Mouse (Mus musculus): ENCODE measurements at regions not wholly inside any gene's neighbourhood (a gene's known extent, or its start where the extent isn't known, plus 50 kb on each side); places are given as distances from the start of the nearest gene placed in this dataset.
A peak's percentile ranks its signal among the peaks of the same experiment; 100 is the strongest.

DNA sequence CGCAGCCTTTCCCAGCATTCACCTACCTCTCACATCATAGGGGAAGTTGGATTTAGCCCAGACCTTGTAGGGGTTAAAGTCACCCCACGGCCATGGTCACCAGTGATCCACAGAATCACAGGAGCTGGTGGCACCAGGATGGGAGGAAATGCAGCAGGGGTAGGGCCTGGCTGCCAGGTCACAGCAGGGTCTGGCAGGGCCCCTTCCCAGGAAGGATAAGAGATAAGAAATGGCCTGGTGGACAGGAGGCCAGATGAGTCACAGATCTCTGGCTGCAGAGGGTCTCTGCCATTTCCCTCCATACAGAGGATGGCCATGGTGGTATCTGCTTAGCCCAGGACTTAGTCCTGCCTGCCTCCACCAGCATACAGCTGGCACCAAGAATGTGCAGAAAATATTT lies 103.0 kb downstream of the Cstad start:
- no peaks in the 10 kb centered on the region for H3K27me3 ChIP-seq (replicated peaks; ENCODE audit: control insufficient read depth, insufficient read depth, low read length)
- 67% methylated on average over 2 of the region's 2 CpGs for WGBS
- H3K27ac ChIP-seq (ENCODE audit: low read depth, low read length), result no peak overlapping the region
- TF ChIP-seq CTCF (IDR thresholded peaks at IDR 0.05; ENCODE audit: low read depth), result no peak
- no peaks in the 10 kb centered on the region for H3K36me3 ChIP-seq (ENCODE audit: control insufficient read depth, insufficient read depth)
- no peaks in the 10 kb centered on the region for H3K9me3 ChIP-seq (ENCODE audit: control insufficient read depth)
- ATAC-seq, result no peak
- H3K4me1 ChIP-seq (replicated peaks; ENCODE audit: control insufficient read depth, insufficient read depth, low read length), result peaks cover 11% of the 10 kb centered on the region; the same call in 1 of the 2 replicates
- no peak overlapping the region for H3K4me2 ChIP-seq (replicated peaks; ENCODE audit: low read depth)
- no peak overlapping the region for H3K4me3 ChIP-seq (ENCODE audit: low read depth, low read length)
- H3K9ac ChIP-seq (ENCODE audit: low read depth, low read length), result no peak overlapping the region

GRCm38 (mm10) chr2:30695771-30696456 lies 101.1 kb downstream of the Cstad start:
- H3K27ac ChIP-seq (ENCODE audit: low read depth, low read length), result no peak overlapping the region
- TF ChIP-seq CTCF (IDR thresholded peaks at IDR 0.05; ENCODE audit: low read depth), result no peak
- ATAC-seq, result no peak
- H3K4me2 ChIP-seq (replicated peaks; ENCODE audit: low read depth), result no peak overlapping the region
- 45% methylated on average over 11 of the region's 11 CpGs for WGBS
- no peaks in the 10 kb centered on the region for H3K27me3 ChIP-seq (replicated peaks; ENCODE audit: control insufficient read depth, insufficient read depth, low read length)
- no peak overlapping the region for H3K9ac ChIP-seq (ENCODE audit: low read depth, low read length)
- H3K36me3 ChIP-seq (ENCODE audit: control insufficient read depth, insufficient read depth), result no peaks in the 10 kb centered on the region
- H3K4me1 ChIP-seq (replicated peaks; ENCODE audit: control insufficient read depth, insufficient read depth, low read length), result peaks cover 16% of the 10 kb centered on the region; the same call in 1 of the 2 replicates
- H3K4me3 ChIP-seq (ENCODE audit: low read depth, low read length), result no peak overlapping the region
- no peaks in the 10 kb centered on the region for H3K9me3 ChIP-seq (ENCODE audit: control insufficient read depth)

DNA sequence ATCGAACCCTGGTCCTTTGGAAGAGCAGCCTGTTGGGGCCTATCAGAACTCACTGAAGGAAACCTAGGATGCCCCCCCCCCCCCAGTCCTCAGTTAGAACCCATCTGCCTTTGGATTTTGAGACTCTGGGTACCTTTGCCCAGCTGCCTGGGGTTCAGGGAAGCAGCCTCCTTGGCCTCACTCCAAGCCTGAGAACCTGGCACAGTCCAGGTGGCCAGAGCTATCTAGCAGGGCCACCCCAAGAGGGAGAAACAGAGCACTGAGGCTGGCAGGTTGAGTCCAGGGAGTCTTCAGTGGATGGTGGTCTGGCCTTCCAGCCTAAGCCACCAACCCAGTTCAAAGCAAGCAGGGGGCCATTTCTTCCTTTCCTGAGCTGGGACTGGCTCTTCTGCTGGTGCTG lies 100.2 kb downstream of the Cstad start:
- Histone ChIP-seq H3K36me3 (ENCODE audit: control insufficient read depth, insufficient read depth) (no peaks in the 10 kb centered on the region), H3K27ac (ENCODE audit: low read depth, low read length) (no peak overlapping the region), H3K4me1 (replicated peaks; ENCODE audit: control insufficient read depth, insufficient read depth, low read length) (peaks cover 15% of the 10 kb centered on the region; the same call in 1 of the 2 replicates), H3K9ac (ENCODE audit: low read depth, low read length) (no peak overlapping the region), H3K27me3 (replicated peaks; ENCODE audit: control insufficient read depth, insufficient read depth, low read length) (no peaks in the 10 kb centered on the region), H3K9me3 (ENCODE audit: control insufficient read depth) (no peaks in the 10 kb centered on the region), H3K4me3 (ENCODE audit: low read depth, low read length) (no peak overlapping the region), H3K4me2 (replicated peaks; ENCODE audit: low read depth) (no peak overlapping the region)
- no peak for TF ChIP-seq CTCF (IDR thresholded peaks at IDR 0.05; ENCODE audit: low read depth)
- 91% methylated on average over 1 of the region's 1 CpGs for WGBS
- no peak for ATAC-seq

DNA sequence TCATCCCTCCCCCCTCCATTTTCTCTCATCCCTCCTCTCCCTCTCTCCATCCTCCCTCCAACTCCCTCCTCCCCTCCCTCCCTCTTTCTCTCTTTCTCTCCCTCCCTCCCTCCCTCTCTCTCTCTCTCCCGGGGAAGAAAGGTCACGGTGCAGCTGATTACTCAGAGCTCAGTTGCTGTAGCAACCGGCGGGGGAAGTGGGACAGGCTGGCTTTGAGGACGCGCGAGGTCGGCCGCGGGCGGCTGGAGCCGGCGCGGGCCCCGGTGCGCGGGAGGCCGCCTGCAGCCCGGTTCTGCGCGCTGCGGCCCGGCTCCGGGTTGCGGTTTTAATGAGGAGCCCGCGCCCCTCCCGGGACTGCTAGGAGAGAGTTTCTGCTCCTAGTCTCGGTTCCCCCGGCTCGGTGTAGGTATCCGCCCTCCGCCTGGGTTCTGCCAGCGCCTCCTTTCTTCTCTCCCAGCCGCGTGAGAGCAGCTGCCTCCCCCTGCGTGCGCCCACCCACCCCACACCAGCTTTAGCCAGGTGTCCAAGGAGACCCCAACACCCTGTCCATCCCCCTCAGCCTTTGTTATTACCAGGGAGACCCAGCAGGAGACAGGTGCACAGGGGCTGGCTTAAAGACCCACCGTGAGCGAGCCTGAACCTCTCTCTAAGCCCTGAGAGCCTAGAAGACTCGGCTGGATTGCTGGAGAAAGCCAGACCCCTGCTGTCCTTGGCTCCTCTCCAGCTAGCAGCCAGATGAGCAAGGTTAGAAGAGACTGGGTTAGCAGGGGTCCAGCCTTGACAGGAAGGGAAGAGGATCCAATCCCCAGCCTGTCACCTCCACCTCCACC lies 98.6 kb downstream of the Cstad start:
- WGBS, result 2% methylated on average over 40 of the region's 41 CpGs
- Histone ChIP-seq H3K27ac (ENCODE audit: low read depth, low read length) (peak overlapping the region; percentile 83), H3K9me3 (ENCODE audit: control insufficient read depth) (no peaks in the 10 kb centered on the region), H3K4me2 (replicated peaks; ENCODE audit: low read depth) (peak overlapping the region; percentile 71), H3K4me3 (ENCODE audit: low read depth, low read length) (peak overlapping the region; percentile 38), H3K36me3 (ENCODE audit: control insufficient read depth, insufficient read depth) (no peaks in the 10 kb centered on the region), H3K9ac (ENCODE audit: low read depth, low read length) (peak overlapping the region; percentile 66), H3K27me3 (replicated peaks; ENCODE audit: control insufficient read depth, insufficient read depth, low read length) (no peaks in the 10 kb centered on the region), H3K4me1 (replicated peaks; ENCODE audit: control insufficient read depth, insufficient read depth, low read length) (0 out of 2 replicates have a peak, but pooled peaks cover 10% of the 10 kb centered on the region)
- no peak for TF ChIP-seq CTCF (IDR thresholded peaks at IDR 0.05; ENCODE audit: low read depth)
- peak; percentile 73 for ATAC-seq

DNA sequence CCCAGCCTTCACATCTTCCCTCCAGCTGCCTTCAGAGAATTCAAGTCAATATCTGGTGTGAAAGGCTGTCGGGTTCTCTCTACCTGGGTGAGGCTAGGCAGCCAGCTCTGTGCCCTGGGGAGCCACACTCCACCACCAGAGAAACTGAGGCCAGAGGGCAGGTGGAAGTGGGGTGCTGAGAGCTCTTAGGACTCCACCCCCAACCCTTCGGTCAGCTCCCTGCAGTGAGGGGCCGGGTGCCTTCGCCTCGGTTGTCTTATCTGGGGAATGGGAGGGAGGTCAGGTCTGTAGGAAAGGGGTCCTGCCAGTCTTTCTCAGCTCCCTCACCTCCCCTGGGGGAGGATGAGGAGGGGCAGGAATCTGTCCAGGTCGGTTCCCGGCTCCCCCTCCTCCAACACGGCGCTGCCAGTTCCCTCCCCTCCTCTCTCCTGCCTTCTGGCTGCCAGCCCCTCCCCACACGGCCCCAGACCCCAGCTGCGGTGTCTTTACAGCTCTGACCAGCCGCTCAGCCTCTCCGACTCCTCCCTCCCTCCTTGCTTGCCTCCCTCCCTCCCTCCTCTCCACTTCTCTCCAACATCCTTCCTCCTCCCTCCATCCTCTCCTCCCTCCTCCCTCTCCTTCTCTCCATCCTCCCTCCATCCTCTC lies 97.8 kb downstream of the Cstad start:
- H3K4me1 ChIP-seq (replicated peaks; ENCODE audit: control insufficient read depth, insufficient read depth, low read length), result 0 out of 2 replicates have a peak, but pooled peaks cover 10% of the 10 kb centered on the region
- H3K27me3 ChIP-seq (replicated peaks; ENCODE audit: control insufficient read depth, insufficient read depth, low read length), result no peaks in the 10 kb centered on the region
- no peak overlapping the region for H3K9ac ChIP-seq (ENCODE audit: low read depth, low read length)
- no peaks in the 10 kb centered on the region for H3K9me3 ChIP-seq (ENCODE audit: control insufficient read depth)
- H3K27ac ChIP-seq (ENCODE audit: low read depth, low read length), result peak overlapping the region; percentile 71
- no peak for TF ChIP-seq CTCF (IDR thresholded peaks at IDR 0.05; ENCODE audit: low read depth)
- no peaks in the 10 kb centered on the region for H3K36me3 ChIP-seq (ENCODE audit: control insufficient read depth, insufficient read depth)
- WGBS, result 8% methylated on average over 6 of the region's 13 CpGs
- no peak overlapping the region for H3K4me3 ChIP-seq (ENCODE audit: low read depth, low read length)
- peak overlapping the region; percentile 71; the same call in 1 of the 2 replicates for H3K4me2 ChIP-seq (replicated peaks; ENCODE audit: low read depth)
- peak; percentile 44 for ATAC-seq

All from intestine, postnatal 0 days (tissue).